Mouse (Mus musculus) midbrain, embryonic 12.5 days (tissue): Measurements from ENCODE around the gene Dohh. TPM values are rescaled to one million over a fixed set of nuclear protein-coding genes. Genes with fewer than 3 reads are reported as not detected.

Experiments
- ATAC-seq: fragments of 200-750 bp; cut with Nextera tagmentation; 2 replicates; pipeline ENCODE4 v1.8.0; 2017; ENCODE audit warnings: low read depth, moderate TSS enrichment, moderate library complexity; ENCODE audit not compliant: low FRiP score
- H3K27ac ChIP-seq: fragments of 300-500 bp; sonication (generic); replicated peaks from 2 replicates; pipeline ENCODE4 v1.5.1; 2016; ENCODE audit warnings: mild to moderate bottlenecking
- H3K27me3 ChIP-seq: fragments of 300-500 bp; sonication (generic); 2 replicates; pipeline ENCODE4 v1.6.1; 2016; ENCODE audit warnings: mild to moderate bottlenecking
- H3K36me3 ChIP-seq: fragments of 300-500 bp; sonication (generic); 2 replicates; pipeline ENCODE4 v1.6.1; 2016
- H3K4me1 ChIP-seq: fragments of 300-500 bp; sonication (generic); 2 replicates; pipeline ENCODE4 v1.6.1; 2016
- H3K4me2 ChIP-seq: fragments of 300-500 bp; sonication (generic); replicated peaks from 2 replicates; pipeline ENCODE4 v1.6.1; 2016; ENCODE audit warnings: mild to moderate bottlenecking, moderate library complexity
- H3K4me3 ChIP-seq: fragments of 300-500 bp; sonication (generic); 2 replicates; pipeline ENCODE4 v1.5.1; 2016; ENCODE audit warnings: mild to moderate bottlenecking
- H3K9ac ChIP-seq: fragments of 300-500 bp; sonication (generic); replicated peaks from 2 replicates; pipeline ENCODE4 v1.6.1; 2016; ENCODE audit warnings: mild to moderate bottlenecking, moderate library complexity
- H3K9me3 ChIP-seq: fragments of 300-500 bp; sonication (generic); 2 replicates; pipeline ENCODE4 v1.6.1; 2016; ENCODE audit warnings: mild to moderate bottlenecking
- WGBS: fragments of 180-500 bp; shearing (Covaris S2); methylation state at CpG from one replicate; pipeline ENCODE4 v1.1.7; 2016; 5-methylcytosine and 5-hydroxymethylcytosine counted together
- polyA plus RNA-seq: library from polyadenylated mRNA; unstranded; fragments of >200 nt; fragmentation: Nextera tagmentation; extraction: Ambion mirVana; gene quantifications from 2 replicates; pipeline ENCODE4 v1.2.1, GENCODE M21; 2016

Gene Dohh
- 63.5 and 67.2 TPM in 2 replicates for polyA plus RNA-seq

GRCm38 (mm10) chr10:81383802-81384604 is at the start of gene Dohh, which contains the start of gene Gm48551:
Dohh (plus strand) TSS chr10:81384428.
Gm48551 (plus strand) TSS chr10:81384466.
- WGBS = 10% methylated on average over 54 of the region's 54 CpGs
- Histone ChIP-seq H3K27ac (peak within 1 kb of the TSS; percentile 78), H3K4me1 (peaks cover 20% of the 10 kb centered on the region), H3K9me3 (no peaks in the 10 kb centered on the region), H3K4me2 (peak within 1 kb of the TSS; percentile 87), H3K4me3 (peak within 1 kb of the TSS; percentile 65), H3K9ac (peak within 1 kb of the TSS; percentile 83), H3K27me3 (no peaks in the 10 kb centered on the region), H3K36me3 (peaks cover 32% of the 10 kb centered on the region)
- ATAC-seq = peak; percentile 95

- Histone ChIP-seq H3K27ac (no peak overlapping the region), H3K4me2 (no peak overlapping the region), H3K4me1 (peaks cover 7% of the 10 kb centered on the region; the same call in 1 of the 2 replicates), H3K4me3 (no peak overlapping the region), H3K9me3 (no peaks in the 10 kb centered on the region), H3K36me3 (no peaks in the 10 kb centered on the region), H3K9ac (no peak overlapping the region), H3K27me3 (peaks cover 59% of the 10 kb centered on the region)
- WGBS = 35% methylated on average over 19 of the region's 19 CpGs
- ATAC-seq = no peak
Measured at GRCm38 (mm10) chr10:81335393-81336340, 48.6 kb upstream of the Dohh start.

GRCm38 (mm10) chr10:81336558-81336957 is 47.7 kb upstream of the Dohh start:
- Histone ChIP-seq H3K4me1 (peaks cover 7% of the 10 kb centered on the region; the same call in 1 of the 2 replicates), H3K4me3 (no peak overlapping the region), H3K9ac (no peak overlapping the region), H3K9me3 (no peaks in the 10 kb centered on the region), H3K36me3 (no peaks in the 10 kb centered on the region), H3K27me3 (peaks cover 67% of the 10 kb centered on the region), H3K27ac (no peak overlapping the region), H3K4me2 (no peak overlapping the region)
- WGBS = 91% methylated on average over 4 of the region's 4 CpGs
- no peak for ATAC-seq

- 39% methylated on average over 17 of the region's 17 CpGs for WGBS
- Histone ChIP-seq H3K36me3 (peaks cover 7% of the 10 kb centered on the region; the same call in 1 of the 2 replicates), H3K27me3 (peaks cover 75% of the 10 kb centered on the region), H3K4me2 (no peak overlapping the region), H3K27ac (no peak overlapping the region), H3K4me3 (no peak overlapping the region), H3K9ac (no peak overlapping the region), H3K4me1 (peaks cover 7% of the 10 kb centered on the region), H3K9me3 (no peaks in the 10 kb centered on the region)
- no peak for ATAC-seq
Measured at GRCm38 (mm10) chr10:81340551-81341332, 43.5 kb upstream of the Dohh start.

- WGBS = 37% methylated on average over 16 of the region's 16 CpGs
- ATAC-seq = no peak
- no peak overlapping the region for H3K4me3 ChIP-seq
- peaks cover 10% of the 10 kb centered on the region for H3K4me1 ChIP-seq
- H3K27ac ChIP-seq = no peak overlapping the region
- peaks cover 80% of the 10 kb centered on the region for H3K27me3 ChIP-seq
- H3K9me3 ChIP-seq = no peaks in the 10 kb centered on the region
- peaks cover 11% of the 10 kb centered on the region; the same call in 1 of the 2 replicates for H3K36me3 ChIP-seq
- H3K9ac ChIP-seq = no peak overlapping the region
- H3K4me2 ChIP-seq = no peak overlapping the region
Measured at GRCm38 (mm10) chr10:81341333-81341949, 42.8 kb upstream of the Dohh start.

GRCm38 (mm10) chr10:81342686-81343505 is 41.3 kb upstream of the Dohh start, which contains the start of gene Gipc3:
Gipc3 (minus strand) TSS chr10:81343266.
- Histone ChIP-seq H3K36me3 (peaks cover 16% of the 10 kb centered on the region), H3K4me2 (peak within 1 kb of the TSS; percentile 69), H3K27me3 (peaks cover 84% of the 10 kb centered on the region), H3K4me1 (peaks cover 19% of the 10 kb centered on the region), H3K9ac (peak within 1 kb of the TSS; percentile 62), H3K4me3 (peak within 1 kb of the TSS; percentile 45), H3K9me3 (no peaks in the 10 kb centered on the region), H3K27ac (no peak within 1 kb of the TSS)
- ATAC-seq = no peak
- 5% methylated on average over 56 of the region's 67 CpGs for WGBS

GRCm38 (mm10) chr10:81344421-81345161 is 39.6 kb upstream of the Dohh start:
- peaks cover 81% of the 10 kb centered on the region for H3K27me3 ChIP-seq
- peaks cover 17% of the 10 kb centered on the region for H3K36me3 ChIP-seq
- no peak overlapping the region for H3K4me3 ChIP-seq
- H3K9me3 ChIP-seq = no peaks in the 10 kb centered on the region
- WGBS = 53% methylated on average over 8 of the region's 8 CpGs
- H3K9ac ChIP-seq = no peak overlapping the region
- peaks cover 29% of the 10 kb centered on the region for H3K4me1 ChIP-seq
- no peak overlapping the region for H3K27ac ChIP-seq
- no peak overlapping the region for H3K4me2 ChIP-seq
- ATAC-seq = no peak

GRCm38 (mm10) chr10:81345162-81345534 is 39.1 kb upstream of the Dohh start:
- Histone ChIP-seq H3K4me1 (peaks cover 32% of the 10 kb centered on the region), H3K4me3 (no peak overlapping the region), H3K9me3 (no peaks in the 10 kb centered on the region), H3K27me3 (peaks cover 81% of the 10 kb centered on the region), H3K9ac (no peak overlapping the region), H3K4me2 (no peak overlapping the region), H3K27ac (no peak overlapping the region), H3K36me3 (peaks cover 17% of the 10 kb centered on the region)
- 87% methylated on average over 4 of the region's 4 CpGs for WGBS
- no peak for ATAC-seq

- ATAC-seq = no peak
- peak overlapping the region; percentile 46 for H3K4me2 ChIP-seq
- WGBS = 6% methylated on average over 54 of the region's 55 CpGs
- H3K4me3 ChIP-seq = peak overlapping the region; percentile 19
- no peaks in the 10 kb centered on the region for H3K9me3 ChIP-seq
- H3K27ac ChIP-seq = 0 out of 2 replicates have a peak overlapping the region, but pooled peaks have one; percentile 10
- peaks cover 32% of the 10 kb centered on the region for H3K4me1 ChIP-seq
- H3K36me3 ChIP-seq = peaks cover 17% of the 10 kb centered on the region
- peaks cover 69% of the 10 kb centered on the region for H3K27me3 ChIP-seq
- peak overlapping the region; percentile 37; the same call in 1 of the 2 replicates for H3K9ac ChIP-seq
Measured at GRCm38 (mm10) chr10:81346453-81347067, 37.7 kb upstream of the Dohh start.
